Mouse (Mus musculus) thymus, postnatal 0 days (tissue): ENCODE results near the gene Ipo4. TPM values are rescaled to one million over a fixed set of nuclear protein-coding genes. Genes with fewer than 3 reads are reported as not detected.

Experiments
- DNase-seq: peaks from one replicate; pipeline ENCODE4 v3.0.0-alpha.2; 2015; ENCODE audit warnings: low spot score
- polyA plus RNA-seq: library from polyadenylated mRNA; unstranded; fragments of >200 nt; fragmentation: Nextera tagmentation; extraction: Ambion mirVana; gene quantifications from 2 replicates; pipeline ENCODE4 v1.2.1, GENCODE M21; 2015

Ipo4 gene
- polyA plus RNA-seq = 32.8 and 39.6 TPM in 2 replicates

DNA sequence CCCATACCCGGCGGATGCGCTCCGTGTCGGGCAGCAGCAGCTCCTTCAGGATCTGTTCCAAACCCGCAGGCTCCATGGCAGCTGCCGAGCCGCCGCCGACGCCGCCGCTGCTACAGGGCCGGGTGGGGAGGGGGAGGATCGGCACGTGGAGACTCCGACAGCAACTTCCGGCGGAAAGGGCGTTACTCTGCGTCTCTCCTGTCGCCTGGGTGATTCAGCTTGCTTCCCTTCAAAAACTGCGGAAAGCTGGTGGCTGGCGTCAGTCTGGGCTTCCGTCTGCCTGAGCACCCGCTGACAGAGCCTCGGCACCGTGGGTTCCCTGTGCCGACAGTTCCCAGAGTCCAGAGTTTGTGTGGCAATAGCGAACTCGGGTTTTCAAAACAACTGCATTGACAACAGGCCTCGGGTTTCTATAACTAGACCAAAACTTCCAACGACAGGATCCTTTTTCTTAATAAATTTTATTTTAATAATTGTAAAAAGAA, at the start of gene Ipo4:
Gene Ipo4 (minus strand): TSS at position 435 of the 485 bp plus-strand sequence.
- DNase-seq = peak; percentile 93

DNA sequence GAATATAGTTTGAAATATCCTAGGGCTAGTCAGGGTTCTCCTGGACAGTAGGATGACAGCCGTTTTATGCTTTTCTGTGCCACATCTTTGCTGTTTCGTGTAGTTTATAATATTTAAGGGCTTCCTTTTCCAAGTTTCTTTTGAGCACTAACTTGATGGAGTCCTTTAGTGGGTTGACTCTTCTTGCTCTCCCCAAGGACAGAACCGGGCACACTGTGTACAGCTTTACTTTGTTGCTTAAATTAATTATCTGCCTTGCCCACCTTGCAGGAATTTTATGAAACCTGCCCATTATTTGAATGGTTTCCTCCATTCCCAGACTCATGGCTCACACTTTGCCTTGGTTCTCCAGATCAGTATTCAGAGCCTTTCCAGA, 46.3 kb upstream of the Ipo4 start:
- no peak for DNase-seq

- DNase-seq = peak; percentile 97
Observed at GRCm38 (mm10) chr14:55681160-55682117, 45.7 kb upstream of the Ipo4 start, which contains the start of gene Tinf2. Gene Tinf2 (minus strand): TSS chr14:55681820.

DNA sequence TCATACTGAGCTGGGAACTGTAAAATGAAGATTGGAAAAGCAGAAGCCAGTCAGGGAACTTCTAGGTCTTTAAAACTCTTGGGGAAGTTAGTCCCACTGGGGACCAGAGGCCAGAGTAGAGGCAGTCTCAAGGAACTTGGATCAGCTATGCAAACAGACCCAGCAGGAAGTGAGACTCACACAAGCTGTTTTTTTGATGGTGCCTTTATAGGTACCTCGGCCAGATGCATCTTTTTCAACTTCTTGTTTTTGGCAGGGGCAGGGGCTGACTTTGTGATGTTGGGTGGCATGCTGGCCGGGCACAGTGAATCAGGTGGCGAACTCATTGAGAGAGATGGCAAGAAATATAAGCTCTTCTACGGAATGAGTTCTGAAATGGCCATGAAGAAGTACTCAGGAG, 41.9 kb upstream of the Ipo4 start:
- no peak for DNase-seq

DNA sequence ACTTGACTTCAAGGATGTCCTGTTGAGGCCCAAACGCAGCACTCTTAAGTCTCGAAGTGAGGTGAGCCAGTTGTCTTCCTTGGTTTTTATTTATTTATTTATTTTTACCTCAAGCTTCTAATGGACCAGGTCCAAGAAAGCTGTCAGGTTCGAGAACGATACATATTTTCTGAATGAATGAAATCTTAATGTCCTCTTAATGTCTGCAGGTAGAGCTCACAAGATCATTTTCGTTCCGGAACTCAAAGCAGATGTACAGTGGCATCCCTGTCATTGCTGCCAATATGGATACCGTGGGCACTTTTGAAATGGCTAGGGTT, 36.9 kb upstream of the Ipo4 start:
- DNase-seq = no peak

DNA sequence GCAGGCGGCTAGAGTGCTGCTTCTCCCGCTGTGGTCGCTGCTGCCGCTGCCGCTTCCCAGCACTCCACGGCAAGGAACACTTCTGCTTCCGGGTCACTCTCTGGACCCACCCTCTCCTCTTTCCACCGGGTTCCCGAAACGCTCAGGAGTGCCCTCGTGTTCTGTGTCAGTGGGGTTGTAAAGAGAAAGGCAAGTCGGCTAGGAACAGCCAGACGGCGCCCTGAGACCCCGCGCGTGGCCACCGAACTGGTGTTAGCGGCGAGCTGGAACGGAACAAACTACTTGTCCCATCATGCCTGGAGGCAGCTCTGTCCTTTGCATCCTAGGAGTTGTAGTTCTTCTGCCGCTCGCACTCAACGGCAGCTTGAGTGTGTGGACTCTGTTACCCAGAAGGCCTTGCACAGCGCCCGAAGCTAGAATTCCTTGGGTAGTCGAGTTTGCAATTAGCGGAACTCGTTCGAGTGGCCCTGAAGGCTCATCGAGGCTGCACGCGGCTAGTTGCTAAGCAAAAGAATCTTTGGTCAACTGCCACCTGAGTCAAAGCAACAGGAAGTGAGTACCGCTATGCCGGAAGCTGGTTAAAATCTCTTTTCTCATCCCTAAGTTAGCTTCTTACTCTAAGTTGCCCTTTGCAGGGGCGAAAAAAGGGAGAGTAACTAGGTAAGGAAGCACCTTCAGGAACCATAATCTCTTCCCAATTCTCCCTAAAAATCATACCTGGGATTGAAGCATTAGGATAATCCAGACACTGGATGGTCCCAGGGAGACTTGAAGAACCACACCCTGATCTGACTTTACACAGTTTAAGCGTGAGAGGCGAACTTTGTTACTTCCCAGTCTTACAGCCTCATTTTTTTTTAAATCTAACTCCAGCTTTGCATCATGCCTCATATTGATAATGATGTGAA, 36.3 kb upstream of the Ipo4 start, which contains the start of the genes Gmpr2 and Nedd8:
Gene Gmpr2 (plus strand): TSS at position 109 of the 908 bp plus-strand sequence.
Gene Nedd8 (minus strand): TSS at position 292 of the 908 bp plus-strand sequence.
- peak; percentile 93 for DNase-seq

DNA sequence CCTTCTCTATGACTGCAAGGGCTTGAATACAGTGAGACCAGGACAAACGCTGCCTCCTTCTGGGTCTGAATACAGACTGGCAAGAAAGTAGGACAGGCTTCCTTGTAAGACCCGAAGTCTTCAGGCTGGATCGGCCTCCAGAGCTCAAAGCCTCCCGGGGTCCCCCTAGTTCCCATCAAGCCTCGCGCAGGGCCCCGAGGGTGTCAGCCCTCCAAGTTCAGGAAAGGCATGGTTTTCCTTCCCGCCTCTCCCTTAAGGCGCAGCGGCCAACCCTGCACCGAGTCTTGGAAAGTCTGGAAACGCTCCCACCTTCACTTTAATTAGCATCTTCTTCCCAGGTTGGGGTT, 35.7 kb upstream of the Ipo4 start:
- DNase-seq = peak; percentile 25

GRCm38 (mm10) chr14:55660636-55661035, 24.9 kb upstream of the Ipo4 start:
- DNase-seq = no peak

GRCm38 (mm10) chr14:55659960-55660573, 24.3 kb upstream of the Ipo4 start, which contains the start of gene Mdp1:
Gene Mdp1 (minus strand): TSS chr14:55660508.
- DNase-seq = peak; percentile 87

GRCm38 (mm10) chr14:55658011-55658410, 22.3 kb upstream of the Ipo4 start:
- DNase-seq = no peak

GRCm38 (mm10) chr14:55656935-55657334, 21.2 kb upstream of the Ipo4 start:
- DNase-seq = no peak

DNA sequence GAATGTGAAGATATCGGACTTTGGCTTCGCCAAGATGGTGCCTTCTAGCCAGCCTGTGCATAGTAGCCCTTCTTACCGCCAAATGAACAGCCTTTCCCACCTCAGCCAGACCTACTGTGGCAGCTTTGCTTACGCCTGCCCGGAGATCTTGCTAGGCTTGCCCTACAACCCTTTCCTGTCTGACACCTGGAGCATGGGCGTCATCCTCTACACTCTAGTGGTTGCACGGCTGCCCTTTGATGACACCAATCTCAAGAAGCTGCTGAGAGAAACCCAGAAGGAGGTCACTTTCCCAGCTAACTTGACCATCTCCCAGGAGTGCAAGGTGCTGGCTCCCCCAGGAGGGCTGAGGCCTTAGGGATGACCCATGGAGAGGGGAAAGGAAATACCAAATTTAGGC, 15.8 kb upstream of the Ipo4 start:
- DNase-seq = peak; percentile 76

GRCm38 (mm10) chr14:55649884-55650283, 14.1 kb upstream of the Ipo4 start, which contains the start of gene Tssk4:
Gene Tssk4 (plus strand): TSS chr14:55650184.
- no peak for DNase-seq

- peak; percentile 52 for DNase-seq
Observed at GRCm38 (mm10) chr14:55644261-55644888, 8.6 kb upstream of the Ipo4 start.

GRCm38 (mm10) chr14:55643060-55643907, 7.5 kb upstream of the Ipo4 start, which contains the start of gene Tm9sf1:
Gene Tm9sf1 (minus strand): TSS chr14:55643806.
- DNase-seq = peak; percentile 78

DNA sequence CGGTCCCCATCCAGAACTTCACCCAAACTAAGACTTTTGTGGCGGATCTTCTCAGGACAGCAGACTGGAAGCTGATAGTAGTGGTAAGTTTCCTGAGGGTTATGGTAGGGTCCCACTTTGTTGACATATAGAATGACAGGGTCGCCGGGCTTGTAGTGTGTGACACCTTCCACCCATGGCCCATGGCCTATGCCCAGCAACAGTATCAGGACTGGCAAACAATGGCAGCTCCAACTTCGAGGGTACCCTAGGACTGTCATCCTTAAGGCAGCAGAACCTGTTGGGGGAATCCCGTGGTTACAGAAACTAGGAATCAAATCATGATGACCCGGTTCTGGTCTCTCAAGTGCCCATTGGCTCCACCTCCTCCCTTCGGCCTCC, 6.9 kb upstream of the Ipo4 start:
- DNase-seq = no peak

- no peak for DNase-seq
Observed at GRCm38 (mm10) chr14:55641291-55641690, 5.5 kb upstream of the Ipo4 start.

GRCm38 (mm10) chr14:55640816-55641215, 5.1 kb upstream of the Ipo4 start:
- DNase-seq = no peak

DNA sequence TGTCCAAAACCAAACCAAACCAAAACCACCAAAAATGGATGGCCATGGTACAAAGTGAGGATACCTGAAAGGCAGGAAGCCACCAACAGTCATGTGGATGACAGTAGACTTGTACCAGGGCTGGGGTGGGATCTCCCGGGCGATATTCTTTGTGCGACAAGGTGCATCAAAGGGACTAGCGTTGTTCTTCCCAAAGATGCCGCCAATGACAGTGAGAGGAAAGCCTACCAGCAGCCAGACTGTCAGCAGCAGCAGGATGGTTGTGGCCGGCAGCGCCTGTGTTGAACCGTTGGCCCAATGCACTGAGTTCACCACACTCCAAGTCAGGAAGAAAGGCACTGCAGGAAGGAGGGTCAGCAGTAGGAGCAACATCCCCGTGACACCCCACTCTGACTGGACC, 2.0 kb upstream of the Ipo4 start, which contains the start of gene Gm49378:
Gene Gm49378 (minus strand): TSS at position 101 of the 400 bp plus-strand sequence.
- DNase-seq = no peak
